Mouse (Mus musculus) adipocyte (in vitro differentiated cells): Measurements from ENCODE around the gene Bnc2.
A peak's percentile ranks its signal among the peaks of the same experiment; 100 is the strongest.

Source experiments
- DNase-seq: peaks from one replicate; pipeline ENCODE4 v3.0.0-alpha.2; 2016; ENCODE audit warnings: low spot score

Gene Bnc2

GRCm38 (mm10) chr4:84317421-84317820, 357.7 kb downstream of the Bnc2 start:
- no peak for DNase-seq

GRCm38 (mm10) chr4:84311371-84311770, 363.7 kb downstream of the Bnc2 start:
- DNase-seq, result no peak

- DNase-seq, result no peak
These were observed 364.2 kb downstream of the Bnc2 start for GRCm38 (mm10) chr4:84310851-84311250.

- no peak for DNase-seq
These were observed 366.7 kb downstream of the Bnc2 start for GRCm38 (mm10) chr4:84308226-84308862.

GRCm38 (mm10) chr4:84306928-84307606, 368.0 kb downstream of the Bnc2 start:
- DNase-seq, result no peak

- no peak for DNase-seq
These were observed 372.1 kb downstream of the Bnc2 start for GRCm38 (mm10) chr4:84302949-84303348.

GRCm38 (mm10) chr4:84285153-84285552, 389.9 kb downstream of the Bnc2 start:
- DNase-seq, result no peak

GRCm38 (mm10) chr4:84282651-84283050, 392.4 kb downstream of the Bnc2 start:
- peak; percentile 6 for DNase-seq

GRCm38 (mm10) chr4:84278156-84278555, 396.9 kb downstream of the Bnc2 start:
- DNase-seq, result no peak

- DNase-seq, result no peak
These were observed 399.0 kb downstream of the Bnc2 start for GRCm38 (mm10) chr4:84276081-84276480.

- DNase-seq, result no peak
These were observed 400.9 kb downstream of the Bnc2 start for GRCm38 (mm10) chr4:84274158-84274557.

GRCm38 (mm10) chr4:84272867-84273266, 402.2 kb downstream of the Bnc2 start:
- no peak for DNase-seq

GRCm38 (mm10) chr4:84269845-84270244, 405.2 kb downstream of the Bnc2 start:
- no peak for DNase-seq

GRCm38 (mm10) chr4:84247356-84247755, 427.7 kb downstream of the Bnc2 start:
- peak; percentile 2 for DNase-seq

- DNase-seq, result no peak
These were observed 442.7 kb downstream of the Bnc2 start for GRCm38 (mm10) chr4:84232346-84232745.

- no peak for DNase-seq
These were observed 443.8 kb downstream of the Bnc2 start for GRCm38 (mm10) chr4:84231251-84231650.

GRCm38 (mm10) chr4:84229189-84229960, 445.7 kb downstream of the Bnc2 start:
- DNase-seq, result no peak

- no peak for DNase-seq
These were observed 446.5 kb downstream of the Bnc2 start for GRCm38 (mm10) chr4:84228551-84228950.
